Mouse (Mus musculus): ENCODE data around the gene Scgb2b21.
"Not testable (repeated sequence)": the region's sequence is repeated elsewhere in the genome, so short reads cannot be mapped to it uniquely, and the experiment has no call there.

The Scgb2b21 gene

GRCm38 (mm10) chr7:33520358-33520757 is at the start of gene Scgb2b21:
TSS of gene Scgb2b21 (minus strand) at chr7:33520458.
- DNase-seq (ENCODE audit: low spot score), result no peak

- DNase-seq (ENCODE audit: low spot score), result not testable (repeated sequence)
Measured at GRCm38 (mm10) chr7:33543420-33543819, 23.2 kb upstream of the Scgb2b21 start.

Measured in left cerebral cortex, adult 11 months (tissue).